Mouse (Mus musculus) MEL (cell line): ENCODE results near the gene Ngrn. TPM values are rescaled to one million over a fixed set of nuclear protein-coding genes. Genes with fewer than 3 reads are reported as not detected.
A peak's percentile ranks its signal among the peaks of the same experiment; 100 is the strongest.

Source experiments
- DNase-seq: peaks from one replicate; pipeline ENCODE4 v3.0.0; 2011; ENCODE audit warnings: low read depth, low spot score
- H3K27ac ChIP-seq: 2 replicates; pipeline ENCODE4 v1.5.1; 2012; ENCODE audit warnings: low read depth, mild to moderate bottlenecking, control low read depth, low read length, moderate library complexity; ENCODE audit not compliant: control insufficient read depth
- H3K27me3 ChIP-seq, 2 experiments: fragments of 150-350 bp in 1 of 2; sonication (generic) in 1 of 2; 2 replicates each; pipeline ENCODE4 v1.6.1; 2012; ENCODE audit warnings: low read length in 2 of 2, mild to moderate bottlenecking in 2 of 2, improper control_type of control experiment in 1 of 2, moderate library complexity in 1 of 2; ENCODE audit not compliant: insufficient read depth in 2 of 2, control insufficient read depth in 1 of 2
- H3K36me3 ChIP-seq, 2 experiments: 2 replicates each; pipeline ENCODE4 v1.6.1; 2012 to 2014; ENCODE audit warnings: low read length in 2 of 2, improper control_type of control experiment in 1 of 2, inconsistent platforms in 1 of 2, mild to moderate bottlenecking in 1 of 2; ENCODE audit not compliant: insufficient read depth in 2 of 2, control insufficient read depth in 1 of 2
- H3K4me1 ChIP-seq, 2 experiments: fragments of 150-350 bp in 1 of 2; sonication (generic) in 1 of 2; 2 replicates each; pipeline ENCODE4 v1.6.1; 2012; ENCODE audit warnings: low read length in 2 of 2, improper control_type of control experiment in 1 of 2, mild to moderate bottlenecking in 1 of 2; ENCODE audit not compliant: insufficient read depth in 2 of 2, control insufficient read depth in 1 of 2
- H3K4me3 ChIP-seq, 2 experiments: fragments of 150-350 bp in 1 of 2; sonication (generic) in 1 of 2; 2 replicates each; pipeline ENCODE4 v1.5.1; 2012; ENCODE audit warnings: low read depth in 2 of 2, low read length in 2 of 2, mild to moderate bottlenecking in 2 of 2, moderate library complexity in 2 of 2, control low read depth in 1 of 2, improper control_type of control experiment in 1 of 2; ENCODE audit not compliant: control insufficient read depth in 1 of 2, insufficient read depth in 1 of 2
- H3K79me2 ChIP-seq: 2 replicates; pipeline ENCODE4 v1.6.1; 2012; ENCODE audit warnings: mild to moderate bottlenecking, low read length, moderate library complexity; ENCODE audit not compliant: control insufficient read depth, poor library complexity, insufficient read depth
- H3K9ac ChIP-seq: 2 replicates; pipeline ENCODE4 v1.6.1; 2012; ENCODE audit warnings: low read depth, mild to moderate bottlenecking, control low read depth, low read length, moderate library complexity; ENCODE audit not compliant: control insufficient read depth, poor library complexity, severe bottlenecking
- H3K9me3 ChIP-seq: fragments of 150-350 bp; sonication (generic); replicated peaks from 2 replicates; pipeline ENCODE4 v1.6.1; 2012; ENCODE audit warnings: mild to moderate bottlenecking, low read length, improper control_type of control experiment, moderate library complexity; ENCODE audit not compliant: insufficient read depth
- CTCF ChIP-seq, 3 experiments: IDR thresholded peaks in 2 of 3; conservative IDR thresholded peaks in 1 of 3; 2 replicates each; pipeline ENCODE4 v1.5.1; 2011 to 2012; ENCODE audit warnings: low read length in 3 of 3, low read depth in 2 of 3, mild to moderate bottlenecking in 2 of 3, improper control_type of control experiment in 1 of 3, inconsistent platforms in 1 of 3, mixed read lengths in 1 of 3, moderate library complexity in 1 of 3; ENCODE audit not compliant: control insufficient read depth in 1 of 3, insufficient read depth in 1 of 3, poor library complexity in 1 of 3, severe bottlenecking in 1 of 3
- E2F4 ChIP-seq: IDR thresholded peaks from 2 replicates; pipeline ENCODE4 v1.6.1; 2011; ENCODE audit warnings: low read depth, low read length, improper control_type of control experiment, borderline replicate concordance
- GATA1 ChIP-seq: IDR thresholded peaks from 2 replicates; pipeline ENCODE4 v1.6.1; 2011; ENCODE audit warnings: low read depth, low read length, improper control_type of control experiment
- KAT2A ChIP-seq: conservative IDR thresholded peaks from 2 replicates; pipeline ENCODE4 v1.6.1; 2012; ENCODE audit warnings: low read depth, low read length, improper control_type of control experiment, inconsistent platforms
- MXI1 ChIP-seq: IDR thresholded peaks from 2 replicates; pipeline ENCODE4 v1.6.1; 2011; ENCODE audit warnings: mild to moderate bottlenecking, low read depth, low read length, improper control_type of control experiment
- MYC ChIP-seq: IDR thresholded peaks from 2 replicates; pipeline ENCODE4 v1.6.1; 2011; ENCODE audit warnings: low read depth, mild to moderate bottlenecking, low read length, improper control_type of control experiment, moderate library complexity
- NELFE ChIP-seq: IDR thresholded peaks from 2 replicates; pipeline ENCODE4 v1.6.1; 2011; ENCODE audit warnings: low read depth, low read length, improper control_type of control experiment
- NRF1 ChIP-seq: IDR thresholded peaks from 2 replicates; pipeline ENCODE4 v1.6.1; 2014; ENCODE audit warnings: low read depth, mild to moderate bottlenecking, inconsistent platforms, low read length, improper control_type of control experiment, moderate library complexity; ENCODE audit not compliant: poor library complexity, insufficient read depth, severe bottlenecking
- SIN3A ChIP-seq: IDR thresholded peaks from 2 replicates; pipeline ENCODE4 v1.6.1; 2012; ENCODE audit warnings: low read length, improper control_type of control experiment, inconsistent platforms
- SMC3 ChIP-seq: IDR thresholded peaks from 2 replicates; pipeline ENCODE4 v1.6.1; 2011; ENCODE audit warnings: low read depth, low read length, improper control_type of control experiment
- TAL1 ChIP-seq: IDR thresholded peaks from 2 replicates; pipeline ENCODE4 v1.6.1; 2012; ENCODE audit warnings: mild to moderate bottlenecking, inconsistent platforms, low read length, moderate library complexity, mixed read lengths
- TBP ChIP-seq: IDR thresholded peaks from 2 replicates; pipeline ENCODE4 v1.8.0; 2011; ENCODE audit warnings: low read depth, low read length, improper control_type of control experiment
- UBTF ChIP-seq: IDR thresholded peaks from 2 replicates; pipeline ENCODE4 v1.6.1; 2012; ENCODE audit warnings: low read depth, mild to moderate bottlenecking, inconsistent platforms, low read length, improper control_type of control experiment, moderate library complexity, borderline replicate concordance; ENCODE audit not compliant: insufficient read depth
- USF2 ChIP-seq, 2 experiments: IDR thresholded peaks; 2 replicates each; pipeline ENCODE4 v1.6.1; 2011 to 2012; ENCODE audit warnings: improper control_type of control experiment in 2 of 2, low read length in 2 of 2, borderline replicate concordance in 1 of 2, inconsistent platforms in 1 of 2, low read depth in 1 of 2, mild to moderate bottlenecking in 1 of 2; ENCODE audit not compliant: insufficient read depth in 1 of 2
- ZC3H11A ChIP-seq: IDR thresholded peaks from 2 replicates; pipeline ENCODE4 v1.6.1; 2012; ENCODE audit warnings: low read depth, mild to moderate bottlenecking, inconsistent platforms, low read length, improper control_type of control experiment
- ZKSCAN1 ChIP-seq: IDR thresholded peaks from 2 replicates; pipeline ENCODE4 v1.6.1; 2012; ENCODE audit warnings: low read depth, mild to moderate bottlenecking, inconsistent platforms, low read length, improper control_type of control experiment, moderate library complexity
- ZNF384 ChIP-seq: IDR thresholded peaks from 2 replicates; pipeline ENCODE4 v1.6.1; 2012; ENCODE audit warnings: low read depth, mild to moderate bottlenecking, inconsistent platforms, low read length, improper control_type of control experiment
- polyA plus RNA-seq, 2 experiments: library from polyadenylated mRNA; stranded (reverse) in 1 of 2; unstranded in 1 of 2; fragments of >175 nt in 1 of 2; fragments of >200 nt in 1 of 2; gene quantifications; 2 replicates each; pipeline versions ENCODE4 v1.2.1 to v1.2.4; 2012; ENCODE audit warnings: low replicate concordance in 2 of 2, low read depth in 1 of 2; ENCODE audit not compliant: insufficient read length in 2 of 2, insufficient read depth in 1 of 2, missing spikeins in 1 of 2
- total RNA-seq: library from RNA; depleted of rRNA; stranded (reverse); fragments of 300-350 nt; gene quantifications from 2 replicates; pipeline ENCODE4 v1.2.3, GENCODE M21; 2012

Gene Ngrn
- total and polyA plus RNA-seq, 3 experiments, result 37.2 to 48.0 TPM; not detected in 1

- H3K27ac ChIP-seq, result no peak overlapping the region
- no peak for TF ChIP-seq NELFE
- TF ChIP-seq ZKSCAN1, result no peak
- no peak for TF ChIP-seq GATA1
- no peaks in the 10 kb centered on the region for H3K27me3 ChIP-seq
- peak overlapping the region; percentile 12; the same call in 1 of the 2 replicates for H3K9ac ChIP-seq
- no peaks in the 10 kb centered on the region for H3K9me3 ChIP-seq
- no peak for DNase-seq
- H3K36me3 ChIP-seq, result peaks cover 14 to 17% of the 10 kb centered on the region in 2 experiments
- H3K4me1 ChIP-seq, result peaks cover 3 to 7% of the 10 kb centered on the region in 2 experiments; a peak in 3 of 4 replicates
- H3K4me3 ChIP-seq, result peak overlapping the region in 1 of 2 experiments; percentile 14; a peak in 1 of 4 replicates
- H3K79me2 ChIP-seq, result peaks cover 52% of the 10 kb centered on the region
Observed at GRCm38 (mm10) chr7:80296462-80296861, 35.4 kb downstream of the Ngrn start.

- Histone ChIP-seq H3K27ac (no peak overlapping the region), H3K9me3 (no peaks in the 10 kb centered on the region), H3K36me3 (peaks cover 14 to 19% of the 10 kb centered on the region in 2 experiments), H3K79me2 (peaks cover 54% of the 10 kb centered on the region), H3K4me1 (peaks cover 3 to 7% of the 10 kb centered on the region in 2 experiments; a peak in 3 of 4 replicates), H3K4me3 (no peak overlapping the region), H3K27me3 (no peaks in the 10 kb centered on the region), H3K9ac (no peak overlapping the region)
- TF ChIP-seq MYC (no peak), MXI1 (no peak), UBTF (no peak), SIN3A (no peak), NRF1 (no peak), TBP (no peak), SMC3 (no peak), CTCF (IDR thresholded peaks at IDR 0.05 in 2 of 3, conservative IDR thresholded peaks at IDR 0.05 in 1 of 3; ENCODE audit: control insufficient read depth in 1 of 3, insufficient read depth in 1 of 3, low read depth in 2 of 3, low read length in 3 of 3, poor library complexity in 1 of 3, severe bottlenecking in 1 of 3) (no peak), USF2 (IDR thresholded peaks at IDR 0.05; ENCODE audit: borderline replicate concordance in 1 of 2, insufficient read depth in 1 of 2, low read depth in 1 of 2, low read length in 2 of 2) (no peak), ZC3H11A (no peak), NELFE (no peak), TAL1 (no peak), ZNF384 (no peak)
- no peak for DNase-seq
Observed at GRCm38 (mm10) chr7:80297041-80297440, 36.0 kb downstream of the Ngrn start.

- Histone ChIP-seq H3K27me3 (no peaks in the 10 kb centered on the region), H3K9me3 (no peaks in the 10 kb centered on the region), H3K36me3 (peaks cover 12 to 28% of the 10 kb centered on the region in 2 experiments), H3K4me1 (peaks cover 1 to 7% of the 10 kb centered on the region in 2 experiments; a peak in 3 of 4 replicates), H3K4me3 (no peak overlapping the region), H3K79me2 (peaks cover 54% of the 10 kb centered on the region), H3K9ac (no peak overlapping the region), H3K27ac (no peak overlapping the region)
- no peak for DNase-seq
- TF ChIP-seq E2F4, result no peak
- TF ChIP-seq KAT2A, result no peak
- no peak for TF ChIP-seq MYC
Observed at GRCm38 (mm10) chr7:80298754-80299153, 37.7 kb downstream of the Ngrn start.
